Mouse (Mus musculus) forebrain, embryonic 14.5 days (tissue): ENCODE measurements around the gene 1700067K01Rik. TPM values are rescaled to one million over a fixed set of nuclear protein-coding genes. Genes with fewer than 3 reads are reported as not detected.

Experiments used
- ATAC-seq: fragments of 200-750 bp; cut with Nextera tagmentation; 2 replicates; pipeline ENCODE4 v1.8.0; 2017; ENCODE audit warnings: mild to moderate bottlenecking, moderate library complexity
- DNase-seq: peaks from one replicate; pipeline ENCODE4 v3.0.0-alpha.2; 2015; ENCODE audit warnings: low spot score
- H3K27ac ChIP-seq: fragments of 300-500 bp; sonication (generic); 2 replicates; pipeline ENCODE4 v1.5.1; 2014; ENCODE audit warnings: low read depth, mild to moderate bottlenecking, control low read depth, low read length, moderate library complexity
- H3K27me3 ChIP-seq: fragments of 300-500 bp; sonication (generic); replicated peaks from 2 replicates; pipeline ENCODE4 v1.6.1; 2014; ENCODE audit warnings: low read length, control low read depth, mixed read lengths; ENCODE audit not compliant: control insufficient read depth, insufficient read depth
- H3K36me3 ChIP-seq: fragments of 300-500 bp; sonication (generic); 2 replicates; pipeline ENCODE4 v1.6.1; 2014; ENCODE audit warnings: low read length, control low read depth; ENCODE audit not compliant: control insufficient read depth, insufficient read depth
- H3K4me1 ChIP-seq: fragments of 300-500 bp; sonication (generic); 2 replicates; pipeline ENCODE4 v1.6.1; 2014; ENCODE audit warnings: antibody characterized with exemption, low read length, control low read depth; ENCODE audit not compliant: control insufficient read depth, insufficient read depth
- H3K4me2 ChIP-seq: fragments of 300-500 bp; sonication (generic); 2 replicates; pipeline ENCODE4 v1.6.1; 2014; ENCODE audit warnings: mild to moderate bottlenecking, control low read depth, low read length
- H3K4me3 ChIP-seq: fragments of 300-500 bp; sonication (generic); 2 replicates; pipeline ENCODE4 v1.5.1; 2014; ENCODE audit warnings: low read depth, low read length, control low read depth
- H3K9ac ChIP-seq: fragments of 300-500 bp; sonication (generic); 2 replicates; pipeline ENCODE4 v1.6.1; 2014; ENCODE audit warnings: mild to moderate bottlenecking, low read length, control low read depth, moderate library complexity
- H3K9me3 ChIP-seq: fragments of 300-500 bp; sonication (generic); replicated peaks from 2 replicates; pipeline ENCODE4 v1.6.1; 2016; ENCODE audit warnings: low read length, control low read depth, mixed read lengths; ENCODE audit not compliant: control insufficient read depth
- WGBS: fragments of 180-500 bp; shearing (Covaris S2); extraction: QIAGEN DNeasy Blood & Tissue Kit; methylation state at CpG from one replicate; pipeline ENCODE4 v1.1.7; 2014; 5-methylcytosine and 5-hydroxymethylcytosine counted together
- polyA plus RNA-seq: library from polyadenylated mRNA; unstranded; fragments of >200 nt; fragmentation: Nextera tagmentation; extraction: Ambion mirVana; gene quantifications from 2 replicates; pipeline ENCODE4 v1.2.1, GENCODE M21; 2014

The 1700067K01Rik gene
- polyA plus RNA-seq, 1 experiment from 2014 or later, result 0.77 TPM

DNA sequence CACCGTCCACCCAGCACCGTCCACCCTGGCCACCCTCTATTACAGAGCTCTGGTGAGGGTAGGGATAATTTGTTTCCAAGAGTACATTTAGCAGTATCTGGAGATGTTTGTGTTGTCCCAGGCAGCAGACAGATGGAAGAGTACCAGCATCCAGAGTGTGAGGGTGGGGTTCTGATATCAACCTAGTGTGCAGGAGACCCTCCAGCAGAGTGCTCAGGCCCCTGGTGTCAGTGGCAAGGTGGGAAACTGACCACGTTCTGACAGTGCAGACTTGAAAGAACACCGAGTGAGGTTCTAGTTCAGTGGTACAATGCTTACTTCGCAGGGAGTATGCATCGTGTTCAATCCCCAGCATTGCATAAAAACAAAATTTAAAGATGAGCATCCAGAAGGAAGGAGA is 29.6 kb upstream of the 1700067K01Rik start:
- H3K27ac ChIP-seq, result no peak overlapping the region
- H3K4me3 ChIP-seq, result no peak overlapping the region
- DNase-seq (no peak), ATAC-seq (no peak)
- H3K9ac ChIP-seq, result no peak overlapping the region
- H3K4me2 ChIP-seq, result peak overlapping the region; percentile 80
- no peaks in the 10 kb centered on the region for H3K9me3 ChIP-seq
- H3K4me1 ChIP-seq, result peaks cover 10% of the 10 kb centered on the region
- peaks cover 12% of the 10 kb centered on the region; the same call in 1 of the 2 replicates for H3K36me3 ChIP-seq
- 76% methylated on average over 6 of the region's 6 CpGs for WGBS
- H3K27me3 ChIP-seq, result no peaks in the 10 kb centered on the region

DNA sequence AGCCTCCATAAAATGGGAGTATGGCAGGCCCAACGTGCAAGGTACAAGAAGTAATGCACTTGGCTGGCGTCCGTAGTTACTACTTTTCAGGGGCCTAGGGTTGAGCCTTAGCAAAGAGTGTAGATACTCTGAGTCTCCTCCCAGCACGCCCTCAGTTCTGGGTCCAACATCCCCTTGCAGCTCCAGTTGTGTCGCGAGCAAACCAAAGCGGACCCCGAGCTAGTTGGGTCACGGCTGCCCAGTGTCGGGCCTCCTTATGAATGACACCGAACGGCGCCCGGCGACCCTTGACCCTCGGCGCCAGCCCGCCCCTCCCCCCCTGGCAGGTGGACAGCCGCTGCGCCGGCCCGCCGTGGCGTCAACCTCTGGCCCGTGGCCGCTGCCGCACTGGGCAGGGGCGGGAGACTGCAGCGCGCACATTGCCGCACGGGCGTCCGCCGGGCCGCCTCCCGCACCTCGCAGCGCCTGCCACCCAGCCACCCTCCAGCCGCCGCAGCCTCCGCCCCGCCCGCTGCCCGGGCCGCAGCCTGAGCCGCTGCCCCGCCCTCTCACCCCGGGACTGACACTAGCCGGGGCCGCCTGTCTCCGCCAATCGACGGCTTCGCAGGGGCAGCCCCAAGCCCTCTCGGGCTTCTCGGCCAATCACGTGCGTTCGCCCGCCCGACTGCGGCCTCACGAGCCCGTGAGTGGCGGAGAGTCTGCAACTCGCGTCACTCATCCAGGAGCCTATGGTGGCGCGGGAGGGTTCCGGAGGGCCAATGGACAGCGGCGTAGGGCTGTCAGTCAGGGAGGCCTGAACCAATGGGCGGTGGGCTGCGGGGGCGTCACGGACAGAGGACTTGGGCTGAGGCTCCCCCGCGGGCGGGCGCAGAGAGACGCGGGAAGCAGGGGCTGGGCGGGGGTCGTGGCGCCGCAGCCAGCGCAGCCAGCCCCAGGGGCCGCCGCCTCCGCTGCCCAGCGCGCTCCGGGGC is 28.9 kb upstream of the 1700067K01Rik start, which contains the start of gene Prkaca:
Prkaca (plus strand) TSS at position 844 of the 971 bp plus-strand sequence.
- Histone ChIP-seq H3K4me1 (peaks cover 15% of the 10 kb centered on the region), H3K4me2 (peak within 1 kb of the TSS; percentile 92), H3K9me3 (no peaks in the 10 kb centered on the region), H3K36me3 (peaks cover 12% of the 10 kb centered on the region; the same call in 1 of the 2 replicates), H3K9ac (peak within 1 kb of the TSS; percentile 93), H3K27me3 (no peaks in the 10 kb centered on the region), H3K4me3 (peak within 1 kb of the TSS; percentile 97), H3K27ac (peak within 1 kb of the TSS; percentile 77)
- ATAC-seq (peak; percentile 100), DNase-seq (peak; percentile 99)
- WGBS, result under 1% methylated on average over 77 of the region's 94 CpGs

DNA sequence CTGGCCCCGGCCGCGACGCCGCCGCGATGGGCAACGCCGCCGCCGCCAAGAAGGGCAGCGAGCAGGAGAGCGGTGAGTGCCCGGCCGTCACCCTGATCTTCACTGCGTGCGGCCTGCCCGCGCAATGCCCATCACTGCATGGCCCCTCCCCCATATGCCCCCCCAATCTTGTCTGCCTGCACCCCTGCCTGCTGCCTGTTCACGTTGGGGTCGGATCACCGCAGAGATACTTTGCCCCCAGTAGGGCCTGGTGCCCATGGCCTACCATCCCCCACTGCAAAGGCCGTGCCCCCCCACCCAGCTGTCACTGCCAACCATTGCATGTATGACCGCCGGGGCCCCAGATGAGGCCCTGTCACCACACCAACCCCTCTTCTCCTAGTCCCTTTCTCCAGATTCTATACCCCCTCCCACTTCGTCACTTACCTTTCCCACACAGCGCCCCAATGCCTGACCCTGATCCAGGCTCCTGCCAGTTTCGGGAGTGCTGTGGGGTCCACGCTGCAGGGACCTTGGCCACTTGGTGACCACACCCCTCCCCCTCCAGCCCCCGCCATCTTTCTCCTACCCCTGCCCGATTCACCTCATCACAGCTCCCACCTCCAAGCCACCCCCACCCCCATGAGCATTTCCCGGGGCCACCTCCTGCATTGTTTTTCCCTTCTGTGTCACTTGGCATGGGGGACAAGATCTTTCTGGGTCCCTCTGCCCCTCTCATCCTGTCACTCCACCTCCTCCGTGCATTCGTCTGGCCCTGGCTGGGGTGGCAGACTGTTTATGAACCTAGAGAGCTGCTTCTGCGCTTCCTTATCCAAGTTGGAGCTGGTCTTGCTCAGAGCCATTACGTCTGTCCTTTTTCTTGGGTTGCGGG is 27.9 kb upstream of the 1700067K01Rik start:
- Histone ChIP-seq H3K4me1 (peaks cover 17% of the 10 kb centered on the region), H3K27me3 (no peaks in the 10 kb centered on the region), H3K36me3 (0 out of 2 replicates have a peak, but pooled peaks cover 8% of the 10 kb centered on the region), H3K4me2 (peak overlapping the region; percentile 92), H3K9me3 (no peaks in the 10 kb centered on the region), H3K4me3 (peak overlapping the region; percentile 97), H3K27ac (peak overlapping the region; percentile 77), H3K9ac (peak overlapping the region; percentile 93)
- WGBS, result 2% methylated on average over 28 of the region's 37 CpGs
- peak; percentile 16 for DNase-seq
- ATAC-seq, result no peak; the same call in 1 of the 2 replicates

DNA sequence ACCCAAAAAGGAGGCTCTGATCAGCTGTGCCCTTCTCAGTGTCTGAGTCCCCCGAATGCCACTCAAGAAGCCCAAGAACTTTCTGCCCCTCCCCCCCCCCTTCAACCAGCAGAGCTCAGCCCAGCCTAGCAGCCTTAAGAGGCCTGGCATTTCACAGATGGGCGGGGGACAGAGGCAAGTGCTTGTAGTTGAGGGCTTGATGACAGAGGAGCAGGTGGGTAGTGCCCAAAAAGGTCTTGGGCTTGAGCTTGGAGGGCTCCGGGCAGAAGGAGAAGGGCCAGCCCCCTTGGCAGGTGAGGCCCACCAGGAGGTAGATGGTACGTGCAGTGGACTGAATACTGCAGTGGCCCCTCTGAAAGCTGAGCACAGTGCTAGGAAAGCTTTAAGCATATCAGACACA is 26.8 kb upstream of the 1700067K01Rik start:
- no peaks in the 10 kb centered on the region for H3K9me3 ChIP-seq
- H3K27ac ChIP-seq, result no peak overlapping the region
- H3K36me3 ChIP-seq, result peaks cover 5% of the 10 kb centered on the region; the same call in 1 of the 2 replicates
- H3K4me3 ChIP-seq, result no peak overlapping the region
- ATAC-seq, result no peak
- H3K4me1 ChIP-seq, result peaks cover 17% of the 10 kb centered on the region
- WGBS, result 74% methylated on average over 4 of the region's 4 CpGs
- no peak overlapping the region for H3K9ac ChIP-seq
- no peaks in the 10 kb centered on the region for H3K27me3 ChIP-seq
- no peak for DNase-seq
- H3K4me2 ChIP-seq, result peak overlapping the region; percentile 92; the same call in 1 of the 2 replicates

DNA sequence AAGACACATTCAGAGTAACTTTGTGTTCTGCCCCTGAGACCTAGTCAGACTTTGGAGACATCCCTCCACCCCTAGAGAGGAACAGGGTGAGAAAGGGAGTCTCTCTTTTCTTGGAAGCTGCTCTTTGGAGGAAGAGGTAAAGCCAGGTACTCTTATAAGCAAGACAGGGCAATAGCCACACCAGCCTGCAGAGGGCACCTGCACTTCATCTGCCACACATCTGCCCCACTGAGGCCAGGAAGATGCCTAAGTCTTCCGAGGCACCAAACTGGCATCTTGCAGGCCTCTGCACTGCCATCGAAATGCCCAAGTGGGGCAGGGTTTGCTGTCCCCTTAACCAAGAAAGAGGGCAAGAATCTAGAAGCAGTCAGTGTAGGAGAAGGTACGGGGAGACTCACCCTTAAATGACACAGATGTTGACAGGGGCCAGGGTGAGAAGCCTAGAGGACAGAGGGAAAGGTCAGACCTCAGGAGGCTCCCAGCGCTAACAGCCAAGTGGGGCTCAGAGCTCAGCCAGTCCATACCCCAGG is 25.1 kb upstream of the 1700067K01Rik start:
- Histone ChIP-seq H3K4me3 (no peak overlapping the region), H3K4me2 (no peak overlapping the region), H3K36me3 (peaks cover 14% of the 10 kb centered on the region), H3K27me3 (no peaks in the 10 kb centered on the region), H3K4me1 (peaks cover 17% of the 10 kb centered on the region), H3K27ac (no peak overlapping the region), H3K9ac (no peak overlapping the region), H3K9me3 (no peaks in the 10 kb centered on the region)
- DNase-seq, result no peak
- WGBS, result 93% methylated on average over 4 of the region's 4 CpGs
- no peak for ATAC-seq

DNA sequence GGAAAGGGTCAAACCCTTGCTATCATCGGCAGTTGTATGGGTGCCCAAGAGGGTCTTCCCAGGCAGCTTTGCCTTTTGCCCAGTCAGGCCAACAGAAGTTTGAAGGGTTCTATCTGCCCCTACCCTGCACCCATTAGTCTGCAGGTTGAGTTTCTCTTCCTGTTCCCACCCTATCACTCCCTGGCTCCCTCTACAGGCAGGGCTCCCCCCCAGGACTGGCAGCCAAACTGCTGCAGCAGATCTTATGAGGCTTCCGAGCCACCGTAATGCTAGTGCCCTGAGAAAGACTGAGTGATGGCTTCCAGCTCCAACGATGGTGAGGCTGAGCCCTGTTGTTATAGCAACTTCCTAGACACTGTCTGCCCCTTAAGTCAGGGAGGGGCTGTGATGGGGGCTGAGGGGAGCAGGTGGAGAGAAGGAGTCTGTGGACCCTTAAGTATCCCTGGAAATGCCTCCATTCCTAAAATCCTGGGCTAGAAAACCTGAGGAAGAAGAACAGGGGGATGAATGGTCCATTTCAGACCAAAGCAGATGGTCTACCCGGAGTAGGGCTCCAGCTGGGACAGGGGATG is 24.4 kb upstream of the 1700067K01Rik start:
- no peaks in the 10 kb centered on the region for H3K27me3 ChIP-seq
- H3K27ac ChIP-seq, result no peak overlapping the region
- WGBS, result 88% methylated on average over 5 of the region's 5 CpGs
- no peak overlapping the region for H3K4me2 ChIP-seq
- no peak for ATAC-seq
- H3K36me3 ChIP-seq, result peaks cover 21% of the 10 kb centered on the region
- H3K9ac ChIP-seq, result no peak overlapping the region
- H3K4me3 ChIP-seq, result no peak overlapping the region
- no peaks in the 10 kb centered on the region for H3K9me3 ChIP-seq
- peaks cover 17% of the 10 kb centered on the region for H3K4me1 ChIP-seq
- no peak for DNase-seq

GRCm38 (mm10) chr8:83977646-83978045 is 23.7 kb upstream of the 1700067K01Rik start:
- Histone ChIP-seq H3K4me2 (no peak overlapping the region), H3K4me3 (no peak overlapping the region), H3K9ac (no peak overlapping the region), H3K27ac (no peak overlapping the region), H3K36me3 (peaks cover 28% of the 10 kb centered on the region), H3K4me1 (peaks cover 17% of the 10 kb centered on the region), H3K9me3 (no peaks in the 10 kb centered on the region), H3K27me3 (no peaks in the 10 kb centered on the region)
- no peak for ATAC-seq
- 64% methylated on average over 6 of the region's 6 CpGs for WGBS
- DNase-seq, result no peak

DNA sequence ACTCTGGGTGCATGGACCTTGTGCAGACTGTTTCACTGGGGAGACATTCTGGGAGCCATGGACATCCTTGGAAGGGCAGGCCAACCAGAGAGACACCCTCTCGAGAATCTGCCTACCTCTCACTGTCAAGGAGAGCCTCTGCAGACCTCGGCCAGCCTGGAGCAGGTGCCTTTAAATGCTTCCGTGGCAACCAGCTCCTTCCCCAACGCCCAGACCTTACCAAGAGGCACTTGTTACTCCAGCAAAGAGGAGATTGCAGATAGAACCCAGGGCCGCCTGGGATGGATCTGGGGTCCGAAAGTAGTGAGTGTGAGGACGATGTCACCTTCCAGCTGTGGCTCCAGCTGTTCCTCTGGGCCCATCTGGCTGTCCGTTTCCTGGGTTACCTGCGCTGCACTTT is 23.1 kb upstream of the 1700067K01Rik start:
- WGBS, result 70% methylated on average over 9 of the region's 9 CpGs
- no peak for DNase-seq
- Histone ChIP-seq H3K4me1 (peaks cover 17% of the 10 kb centered on the region), H3K27me3 (no peaks in the 10 kb centered on the region), H3K27ac (no peak overlapping the region), H3K4me3 (no peak overlapping the region), H3K9me3 (no peaks in the 10 kb centered on the region), H3K36me3 (peaks cover 33% of the 10 kb centered on the region), H3K9ac (no peak overlapping the region), H3K4me2 (no peak overlapping the region)
- no peak for ATAC-seq
